Mouse (Mus musculus): ENCODE measurements at regions not wholly inside any gene's neighbourhood (a gene's known extent, or its start where the extent isn't known, plus 50 kb on each side); places are given as distances from the start of the nearest gene placed in this dataset.

GRCm38 (mm10) chr16:62406458-62406857 lies 380.2 kb downstream of the Nsun3 start:
- no peaks in the 10 kb centered on the region for H3K27me3 ChIP-seq (replicated peaks)
- no peaks in the 10 kb centered on the region for H3K36me3 ChIP-seq (replicated peaks in 1 of 2; ENCODE audit: control insufficient read depth in 1 of 2, insufficient read depth in 1 of 2, low read length in 1 of 2)
- no peak for DNase-seq (ENCODE audit: extremely low read depth)
- H3K4me2 ChIP-seq (ENCODE audit: insufficient read depth, low read depth, poor library complexity, severe bottlenecking): no peak overlapping the region
- in situ Hi-C loops (cut with MboI; ENCODE audit: low pct_ligation_motif_present, low pct_unique_long_range_greater_than_20kb, low sequenced_read_pairs) (no loop called here), dilution Hi-C loops (cut with MboI; ENCODE audit: extremely low pct_ligation_motif_present, extremely low pct_unique_long_range_greater_than_20kb, low sequenced_read_pairs) (no loop called here)
- H3K9me3 ChIP-seq (replicated peaks; ENCODE audit: low read length): no peaks in the 10 kb centered on the region
- TF ChIP-seq ZC3H11A (IDR thresholded peaks at IDR 0.05; ENCODE audit: low read depth, low read length) (no peak), SMC3 (IDR thresholded peaks at IDR 0.05; ENCODE audit: low read depth, low read length) (no peak), CTCF (conservative IDR thresholded peaks at IDR 0.05 in 1 of 2, IDR thresholded peaks at IDR 0.05 in 1 of 2; ENCODE audit: low read depth in 2 of 2, low read length in 2 of 2) (no peak), CHD2 (IDR thresholded peaks at IDR 0.05; ENCODE audit: low read length) (no peak), MAZ (IDR thresholded peaks at IDR 0.05; ENCODE audit: low read depth, low read length) (no peak), JUN (IDR thresholded peaks at IDR 0.05; ENCODE audit: insufficient read depth, low read depth, low read length) (no peak), JUND (conservative IDR thresholded peaks at IDR 0.05; ENCODE audit: low read depth, low read length) (no peak), TCF12 (IDR thresholded peaks at IDR 0.05; ENCODE audit: low read depth, low read length) (no peak), CHD1 (IDR thresholded peaks at IDR 0.05; ENCODE audit: low read depth, low read length) (no peak), E2F4 (IDR thresholded peaks at IDR 0.05; ENCODE audit: insufficient replicate concordance, low read depth, low read length) (no peak), EP300 (IDR thresholded peaks at IDR 0.05; ENCODE audit: low read length) (no peak), ZMIZ1 (IDR thresholded peaks at IDR 0.05; ENCODE audit: low read depth, low read length) (no peak), SIN3A (IDR thresholded peaks at IDR 0.05; ENCODE audit: low read length) (no peak), NRF1 (IDR thresholded peaks at IDR 0.05; ENCODE audit: low read depth, low read length) (no peak)
- no peak overlapping the region for H3K4me3 ChIP-seq (replicated peaks in 1 of 3; ENCODE audit: low read depth in 2 of 3, low read length in 2 of 3, poor library complexity in 1 of 3)
- no peak overlapping the region for H3K9ac ChIP-seq (ENCODE audit: insufficient read depth, low read depth)
- H3K4me1 ChIP-seq (ENCODE audit: control insufficient read depth in 1 of 2, insufficient read depth in 2 of 2): no peaks in the 10 kb centered on the region
- H3K27ac ChIP-seq (ENCODE audit: insufficient read depth, low read depth): no peak overlapping the region
- H3K79me2 ChIP-seq (replicated peaks; ENCODE audit: control insufficient read depth, extremely low read depth, insufficient read depth, poor library complexity, severe bottlenecking): no peaks in the 10 kb centered on the region

GRCm38 (mm10) chr16:62357279-62357678 lies 429.3 kb downstream of the Nsun3 start:
- DNase-seq (ENCODE audit: extremely low read depth): no peak
- in situ Hi-C loops (cut with MboI; ENCODE audit: low pct_ligation_motif_present, low pct_unique_long_range_greater_than_20kb, low sequenced_read_pairs): no loop called here

More at GRCm38 (mm10) chr16:62357279-62357678, 429.3 kb downstream of the Nsun3 start:
- no peak for TF ChIP-seq UBTF (IDR thresholded peaks at IDR 0.05; ENCODE audit: low read depth, low read length)
- no peak for TF ChIP-seq NRF1 (IDR thresholded peaks at IDR 0.05; ENCODE audit: low read depth, low read length)
- TF ChIP-seq JUND (conservative IDR thresholded peaks at IDR 0.05; ENCODE audit: low read depth, low read length): no peak
- no peak for TF ChIP-seq JUN (IDR thresholded peaks at IDR 0.05; ENCODE audit: insufficient read depth, low read depth, low read length)
- TF ChIP-seq BHLHE40 (IDR thresholded peaks at IDR 0.05; ENCODE audit: low read depth, low read length): no peak
- TF ChIP-seq PAX5 (IDR thresholded peaks at IDR 0.05; ENCODE audit: low read length): no peak
- TF ChIP-seq MAFK (IDR thresholded peaks at IDR 0.05; ENCODE audit: insufficient replicate concordance, low read length): no peak
- no peak for TF ChIP-seq HCFC1 (IDR thresholded peaks at IDR 0.05; ENCODE audit: low read depth, low read length)
- TF ChIP-seq ZMIZ1 (IDR thresholded peaks at IDR 0.05; ENCODE audit: low read depth, low read length): no peak
- no peak for TF ChIP-seq IRF4 (IDR thresholded peaks at IDR 0.05; ENCODE audit: low read depth, low read length)
- no peak for TF ChIP-seq ETS1 (conservative IDR thresholded peaks at IDR 0.05; ENCODE audit: low read depth, low read length)
- TF ChIP-seq MAZ (IDR thresholded peaks at IDR 0.05; ENCODE audit: low read depth, low read length): no peak
- no peak for TF ChIP-seq ELF1 (IDR thresholded peaks at IDR 0.05; ENCODE audit: low read depth, low read length)
- TF ChIP-seq KAT2A (IDR thresholded peaks at IDR 0.05; ENCODE audit: insufficient replicate concordance, low read length): no peak
- Histone ChIP-seq H3K36me3 (replicated peaks in 1 of 2; ENCODE audit: control insufficient read depth in 1 of 2, insufficient read depth in 1 of 2, low read length in 1 of 2) (no peaks in the 10 kb centered on the region), H3K27ac (ENCODE audit: insufficient read depth, low read depth) (no peak overlapping the region), H3K79me2 (replicated peaks; ENCODE audit: control insufficient read depth, extremely low read depth, insufficient read depth, poor library complexity, severe bottlenecking) (no peaks in the 10 kb centered on the region), H3K4me2 (ENCODE audit: insufficient read depth, low read depth, poor library complexity, severe bottlenecking) (no peak overlapping the region), H3K4me3 (replicated peaks in 1 of 3; ENCODE audit: low read depth in 2 of 3, low read length in 2 of 3, poor library complexity in 1 of 3) (no peak overlapping the region), H3K27me3 (replicated peaks) (no peaks in the 10 kb centered on the region), H3K4me1 (ENCODE audit: control insufficient read depth in 1 of 2, insufficient read depth in 2 of 2) (no peaks in the 10 kb centered on the region), H3K9me3 (replicated peaks; ENCODE audit: low read length) (peaks cover 26% of the 10 kb centered on the region), H3K9ac (ENCODE audit: insufficient read depth, low read depth) (no peak overlapping the region)
- dilution Hi-C loops (cut with MboI; ENCODE audit: extremely low pct_ligation_motif_present, extremely low pct_unique_long_range_greater_than_20kb, low sequenced_read_pairs): no loop called here
